Mouse (Mus musculus) bone marrow, adult 2 months (tissue): ENCODE data around the gene Kcnj3.

Experiments
- CTCF ChIP-seq: fragments of 200-500 bp; IDR thresholded peaks from 2 replicates; pipeline ENCODE4 v1.5.1; 2011; ENCODE audit warnings: low read length, control low read depth; ENCODE audit not compliant: control insufficient read depth, insufficient read depth
- POLR2A ChIP-seq: fragments of 200-500 bp; IDR thresholded peaks from 2 replicates; pipeline ENCODE4 v1.6.1; 2011; ENCODE audit warnings: low read depth, mild to moderate bottlenecking, control low read depth, low read length, borderline replicate concordance; ENCODE audit not compliant: control insufficient read depth

DNA sequence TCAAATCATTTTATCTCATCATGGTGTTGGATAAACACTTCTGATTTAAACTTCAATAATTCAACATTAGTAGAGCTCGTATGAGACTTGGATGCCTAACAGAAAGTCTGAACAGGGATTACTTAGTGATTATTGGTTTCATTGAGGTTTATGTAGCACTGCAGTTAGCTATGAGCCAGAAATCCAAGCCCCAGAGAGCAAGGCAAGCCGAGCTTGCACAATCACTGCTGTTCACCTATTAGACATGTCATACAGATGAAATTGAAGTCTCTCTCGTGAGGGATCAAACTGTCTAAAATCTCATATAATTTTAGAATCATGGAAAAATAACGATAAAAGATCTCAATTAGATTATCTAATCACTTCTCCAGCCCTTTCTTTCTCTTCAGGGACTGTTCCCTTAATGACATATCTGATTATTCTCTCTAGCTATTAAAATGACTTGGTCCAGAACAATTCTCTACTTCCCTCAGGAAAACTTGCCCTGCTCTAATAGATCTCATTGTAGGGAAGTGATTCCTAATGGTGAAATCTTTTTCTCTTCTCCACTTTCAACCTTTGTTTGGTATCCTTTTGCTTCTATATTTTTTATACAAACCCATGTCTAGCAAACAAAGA, 122.7 kb downstream of the Kcnj3 start:
- TF ChIP-seq CTCF: no peak
- no peak for TF ChIP-seq POLR2A
